Mouse (Mus musculus) urinary bladder, postnatal 25 days (tissue): ENCODE measurements at regions not wholly inside any gene's neighbourhood (a gene's known extent, or its start where the extent isn't known, plus 50 kb on each side); places are given as distances from the start of the nearest gene placed in this dataset.
A peak's percentile ranks its signal among the peaks of the same experiment; 100 is the strongest.

ENCODE experiments used
- DNase-seq: peaks from one replicate; pipeline ENCODE4 v3.0.0; 2022; ENCODE audit warnings: low spot score

DNA sequence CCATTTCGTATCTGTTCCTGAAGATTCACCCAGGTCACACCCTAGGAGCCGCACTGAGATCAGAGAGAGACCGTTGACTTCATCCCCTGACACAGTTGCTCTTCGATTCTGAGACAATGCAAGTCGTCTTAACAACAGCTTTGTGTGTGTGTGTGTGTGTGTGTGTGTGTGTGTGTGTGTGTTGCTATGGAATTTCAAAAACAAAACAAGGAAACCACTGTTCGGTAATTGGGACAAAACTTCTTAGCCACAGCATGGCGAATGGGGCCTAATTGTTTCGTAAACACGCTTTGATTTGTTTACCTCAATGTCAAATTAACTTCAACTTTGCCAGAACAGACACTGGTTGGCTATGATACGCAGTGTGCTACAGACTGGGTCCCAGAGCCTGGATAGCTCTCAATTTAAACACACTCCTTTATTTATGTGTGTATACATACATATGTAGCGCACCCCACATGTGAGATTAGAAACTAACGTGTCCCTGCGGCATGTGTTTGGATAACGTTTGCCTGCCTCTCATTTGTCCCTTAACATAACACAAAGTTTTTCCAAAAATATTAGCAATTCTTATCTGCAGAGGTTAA is 176.1 kb upstream of the Spred2 start:
- no peak for DNase-seq

DNA sequence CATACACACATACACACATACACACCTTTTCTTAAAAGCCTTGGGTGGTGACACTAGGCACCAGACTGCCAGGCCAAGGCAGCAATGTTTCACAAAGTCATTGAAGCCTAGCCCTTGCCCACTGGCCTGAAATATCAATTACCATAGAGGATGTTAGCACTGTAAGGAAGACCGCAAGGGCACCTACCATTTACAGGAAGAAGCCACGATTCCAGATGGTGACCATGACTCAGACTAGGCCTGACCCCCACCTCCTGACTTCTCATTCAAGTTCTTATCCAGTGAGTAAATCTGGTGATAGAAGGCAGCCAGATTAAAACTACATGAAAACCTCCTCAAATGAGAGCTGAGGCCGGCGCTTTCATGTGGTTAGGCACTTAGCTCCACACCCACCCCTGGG is 165.3 kb upstream of the Spred2 start:
- no peak for DNase-seq

DNA sequence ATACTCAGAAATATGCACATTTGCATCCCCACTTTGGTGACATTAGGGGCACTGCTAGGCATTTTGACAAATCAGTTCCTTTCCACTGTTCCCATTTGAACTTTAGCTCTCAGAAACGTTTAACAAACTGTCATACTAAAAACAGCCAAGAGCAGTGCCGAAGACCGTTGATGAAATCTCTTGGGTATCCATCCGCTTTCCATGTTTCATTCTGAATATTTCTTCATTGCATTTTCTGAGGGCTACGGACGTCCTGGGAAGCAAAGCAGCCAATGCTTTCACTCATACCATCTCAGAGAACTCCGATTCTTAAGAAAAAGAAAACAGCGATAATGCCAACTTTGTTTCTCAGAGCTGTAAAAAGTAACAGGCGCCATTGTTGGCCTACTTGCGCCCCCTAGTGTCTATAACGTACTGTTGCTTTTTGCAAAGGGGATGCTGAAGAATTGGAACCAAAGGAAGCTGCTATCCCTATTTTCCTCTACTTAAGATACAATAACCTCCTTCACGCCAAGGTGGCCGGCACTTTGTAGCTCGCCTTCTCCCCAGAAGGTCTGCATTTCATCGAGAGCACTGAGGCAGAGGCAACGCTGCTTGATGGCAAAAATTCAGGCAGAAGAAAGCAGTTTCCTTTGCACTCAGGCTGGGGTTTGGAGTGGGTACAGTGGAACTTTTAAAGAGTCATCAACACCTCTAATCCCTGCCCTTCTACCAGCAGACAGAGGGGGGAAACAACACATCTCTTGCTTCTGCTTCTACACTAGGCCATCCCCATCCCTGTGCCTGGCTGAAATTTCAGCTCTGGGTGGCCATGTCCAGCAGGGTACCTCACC is 163.1 kb upstream of the Spred2 start:
- DNase-seq, result peak; percentile 31

DNA sequence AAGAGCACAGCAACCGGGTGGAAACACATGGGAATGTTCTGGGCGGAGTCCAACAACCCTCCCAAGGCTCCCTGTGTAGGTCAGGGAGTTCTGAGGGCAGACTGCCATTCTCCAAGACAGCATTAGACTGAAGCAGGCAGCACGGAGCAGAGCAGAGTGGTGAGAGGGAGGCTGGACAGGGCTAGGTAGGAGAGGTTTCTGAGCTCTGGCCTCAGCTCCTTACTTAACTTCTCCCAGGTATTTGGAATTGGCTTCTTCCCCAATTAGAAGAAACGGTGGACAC is 162.5 kb upstream of the Spred2 start:
- DNase-seq, result no peak

DNA sequence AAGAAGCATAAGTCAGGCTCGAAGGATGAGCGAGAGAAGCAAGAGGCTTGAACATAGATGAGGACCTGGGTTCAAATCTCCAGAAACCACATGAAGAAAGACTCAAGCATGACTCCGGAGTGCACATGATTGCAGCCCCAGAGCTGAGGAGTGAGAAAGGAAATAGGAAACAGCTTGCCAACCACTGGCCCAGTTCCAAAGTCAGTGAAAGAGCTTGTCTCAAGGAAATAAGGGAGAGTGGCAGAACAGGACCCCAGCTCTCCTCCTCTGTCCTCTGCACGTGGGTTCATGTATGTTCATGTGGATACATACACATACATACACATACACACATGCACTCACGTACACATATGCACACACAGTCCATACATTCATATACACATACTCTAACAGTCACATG is 156.9 kb upstream of the Spred2 start:
- no peak for DNase-seq

DNA sequence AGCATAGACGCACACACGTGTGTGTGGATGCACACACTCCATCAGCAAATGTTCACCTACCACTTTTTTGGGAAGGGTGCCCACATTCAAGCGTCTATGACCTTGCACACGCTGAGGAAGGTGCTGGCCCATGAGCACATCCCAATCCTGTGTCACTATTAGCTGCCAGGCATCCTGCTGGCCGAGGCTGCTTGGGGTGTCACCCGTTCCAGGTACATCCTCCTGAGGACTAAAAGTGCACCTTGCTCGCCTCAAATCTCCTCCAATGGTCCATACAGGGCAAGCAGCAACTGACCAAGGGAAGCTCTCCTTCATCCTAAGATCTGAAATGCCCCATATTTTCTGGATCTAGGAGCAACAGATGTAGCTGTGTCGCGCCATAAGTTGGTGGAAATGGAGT is 156.3 kb upstream of the Spred2 start:
- no peak for DNase-seq

DNA sequence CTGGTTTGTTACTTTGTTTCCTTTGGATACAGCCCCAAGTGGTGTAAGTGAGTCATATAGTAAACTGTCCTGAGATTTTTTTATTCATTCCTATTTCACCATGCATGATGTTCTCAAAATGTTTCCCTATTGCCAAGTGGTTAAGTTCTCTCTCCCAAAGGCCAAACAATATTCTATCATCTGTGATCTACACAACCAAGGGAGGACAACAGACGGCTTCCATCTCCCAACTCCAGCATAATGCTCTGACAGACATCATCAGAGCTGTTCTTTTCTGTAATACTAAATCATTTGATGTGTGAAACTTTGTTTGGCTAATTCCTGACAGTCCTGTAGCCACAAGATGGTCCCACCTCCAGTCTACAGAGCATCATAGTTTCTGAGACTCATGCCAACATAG is 155.2 kb upstream of the Spred2 start:
- DNase-seq, result no peak

DNA sequence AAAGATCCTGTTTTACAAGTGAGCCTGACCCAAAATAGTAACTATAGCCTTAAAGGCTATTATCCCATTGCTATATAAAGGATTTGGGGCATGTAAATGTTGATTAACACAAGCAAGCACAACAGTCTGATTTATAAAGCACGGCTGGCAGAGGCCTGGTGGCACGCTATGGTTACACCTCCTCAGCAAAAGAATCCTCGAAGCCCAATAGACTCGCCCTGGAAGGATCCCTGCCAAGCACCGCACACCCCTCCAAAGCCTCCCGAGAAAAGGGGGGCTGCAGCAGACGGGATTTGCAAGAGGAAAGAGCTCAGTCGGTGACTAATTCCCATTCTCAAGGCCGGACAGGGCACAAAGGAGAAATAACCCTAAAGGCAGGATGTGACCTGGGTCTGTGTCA is 150.2 kb upstream of the Spred2 start:
- DNase-seq, result no peak

DNA sequence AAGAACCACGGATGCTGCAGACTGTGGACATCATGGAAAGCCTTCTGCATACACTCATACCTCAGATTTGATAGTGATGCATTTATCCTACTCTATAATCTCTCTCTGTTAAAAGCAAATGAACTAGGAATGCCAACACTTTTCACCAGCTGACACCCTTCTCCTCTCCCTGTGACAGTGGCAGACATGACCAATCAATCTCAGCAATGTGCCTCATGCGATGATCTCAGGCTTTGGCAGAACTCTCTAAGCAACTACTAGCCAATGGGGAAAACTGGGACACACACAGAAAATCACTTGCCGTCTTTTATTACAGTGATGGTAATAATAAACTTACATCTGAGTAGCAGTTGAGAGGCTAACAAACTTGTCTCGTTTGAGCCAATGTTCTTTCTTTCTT is 148.4 kb upstream of the Spred2 start:
- no peak for DNase-seq

DNA sequence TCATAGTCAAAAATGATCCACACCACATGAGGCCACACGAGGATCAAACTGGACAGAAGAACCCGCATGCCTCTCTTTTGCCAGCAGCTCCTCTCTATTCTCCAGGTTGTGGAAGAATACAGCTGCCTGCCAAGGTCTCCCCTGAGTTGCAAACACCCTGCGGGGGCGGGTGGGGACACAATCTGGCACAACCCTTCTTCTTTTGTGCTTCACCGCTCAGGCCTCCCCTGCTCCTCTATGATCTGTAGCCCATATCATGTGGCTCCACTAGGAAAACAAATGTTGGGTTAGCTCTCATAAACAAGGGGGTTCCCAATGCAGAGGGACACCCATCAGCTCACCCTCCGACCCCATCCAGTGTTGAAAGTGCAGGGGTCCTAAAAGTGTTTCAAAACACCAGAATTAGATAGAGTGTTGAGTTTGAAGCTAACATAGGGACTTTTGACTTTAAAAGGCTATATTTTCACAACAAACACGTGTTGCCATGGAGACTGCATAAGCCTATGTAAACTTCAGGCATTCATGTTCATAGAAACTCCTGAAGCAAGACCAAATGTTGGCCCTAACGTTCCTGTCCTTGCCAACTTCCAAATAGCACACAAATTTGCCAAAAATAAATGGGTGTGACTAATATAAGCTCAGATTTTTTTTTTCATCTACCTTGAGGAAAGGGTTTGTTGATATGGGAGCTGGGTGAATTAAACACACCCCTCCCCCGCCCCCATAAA is 147.5 kb upstream of the Spred2 start:
- no peak for DNase-seq

DNA sequence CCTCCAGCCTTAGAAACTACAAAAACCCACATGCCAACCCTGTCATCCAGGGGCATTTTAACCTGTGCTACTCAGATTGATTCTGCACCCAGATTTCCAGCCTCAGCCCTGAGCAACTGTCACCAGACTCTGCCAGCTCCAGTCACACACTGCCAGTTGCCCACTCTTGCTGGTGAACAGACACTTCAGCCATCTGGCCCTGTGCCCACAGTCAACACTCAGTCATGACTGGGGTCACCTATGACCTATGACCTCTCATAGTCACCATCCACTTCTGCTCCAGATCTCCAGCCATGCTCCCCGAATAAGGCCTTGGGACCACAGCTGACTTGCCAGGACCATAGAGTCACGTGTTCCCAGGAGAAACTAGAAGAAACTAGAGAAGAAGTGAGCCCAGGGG is 146.0 kb upstream of the Spred2 start:
- DNase-seq, result no peak

DNA sequence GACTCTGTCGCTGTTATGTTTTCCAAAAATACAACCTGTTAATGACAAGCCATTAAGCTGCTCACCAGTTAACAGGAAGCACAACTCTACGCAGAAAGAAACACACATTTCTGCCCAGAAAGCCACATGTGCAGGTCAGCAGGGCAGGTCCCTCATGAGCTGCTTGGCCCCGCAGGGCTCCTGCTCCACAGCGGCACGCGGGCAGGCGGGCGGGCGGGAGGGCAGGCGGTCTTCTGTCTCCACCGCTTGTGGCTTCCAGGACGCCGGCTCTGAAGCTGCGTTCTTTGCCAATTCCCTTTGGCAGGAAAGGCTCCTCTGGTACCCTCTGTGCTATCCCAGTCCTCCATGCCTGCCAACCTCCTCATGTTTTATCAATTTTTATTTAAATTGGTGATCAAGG is 139.1 kb upstream of the Spred2 start:
- no peak for DNase-seq

DNA sequence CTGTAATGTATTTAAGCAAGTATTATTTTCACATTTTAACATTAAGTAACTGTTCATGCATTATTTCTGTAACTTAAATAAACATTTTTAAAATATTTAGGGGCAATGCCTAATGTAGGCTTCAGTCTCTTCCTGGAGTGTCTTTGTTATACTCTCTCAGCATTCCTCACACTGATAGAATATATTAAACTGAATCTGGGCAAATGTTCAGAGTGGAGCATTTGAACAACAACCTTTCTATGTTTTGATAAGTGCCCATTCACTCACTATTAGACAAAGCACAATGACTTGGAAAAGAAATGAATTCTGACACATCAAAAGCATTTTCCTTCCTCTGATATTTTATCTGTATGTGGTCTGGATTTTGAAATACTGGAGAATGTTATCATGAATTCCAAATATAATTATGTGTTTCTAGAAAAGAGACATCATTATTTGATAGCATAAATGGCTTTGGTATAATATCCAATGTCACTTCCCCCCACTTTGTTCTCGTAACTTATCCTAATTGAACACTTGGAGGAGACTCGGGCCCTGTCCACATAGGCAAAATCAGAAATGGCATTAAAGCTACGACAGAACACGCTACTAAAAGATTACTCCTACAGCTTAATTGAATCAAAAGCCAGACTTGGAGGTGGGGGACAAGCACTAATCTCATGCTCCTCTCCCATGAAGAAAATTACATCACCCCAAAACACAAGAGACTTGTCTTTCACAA is 127.1 kb upstream of the Spred2 start:
- DNase-seq, result no peak

DNA sequence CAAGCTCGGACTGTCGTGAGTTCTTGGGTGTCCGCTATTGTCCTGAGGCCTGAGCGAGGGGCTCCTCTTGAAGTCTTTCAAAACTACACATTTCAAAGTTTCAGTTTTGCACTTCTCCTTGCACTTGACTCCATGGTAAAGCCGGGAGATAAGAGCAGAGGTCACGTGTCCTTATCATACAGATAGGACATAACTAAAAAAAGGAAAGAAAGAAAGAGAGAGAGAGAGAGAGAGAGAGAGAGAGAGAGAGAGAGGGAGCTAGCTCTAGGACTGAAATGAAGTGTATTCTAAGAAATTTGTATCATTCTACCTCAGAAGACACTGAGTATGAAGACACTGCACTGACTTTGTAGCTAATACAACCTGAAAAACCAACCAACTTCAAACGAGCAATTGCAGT is 114.8 kb upstream of the Spred2 start:
- no peak for DNase-seq

DNA sequence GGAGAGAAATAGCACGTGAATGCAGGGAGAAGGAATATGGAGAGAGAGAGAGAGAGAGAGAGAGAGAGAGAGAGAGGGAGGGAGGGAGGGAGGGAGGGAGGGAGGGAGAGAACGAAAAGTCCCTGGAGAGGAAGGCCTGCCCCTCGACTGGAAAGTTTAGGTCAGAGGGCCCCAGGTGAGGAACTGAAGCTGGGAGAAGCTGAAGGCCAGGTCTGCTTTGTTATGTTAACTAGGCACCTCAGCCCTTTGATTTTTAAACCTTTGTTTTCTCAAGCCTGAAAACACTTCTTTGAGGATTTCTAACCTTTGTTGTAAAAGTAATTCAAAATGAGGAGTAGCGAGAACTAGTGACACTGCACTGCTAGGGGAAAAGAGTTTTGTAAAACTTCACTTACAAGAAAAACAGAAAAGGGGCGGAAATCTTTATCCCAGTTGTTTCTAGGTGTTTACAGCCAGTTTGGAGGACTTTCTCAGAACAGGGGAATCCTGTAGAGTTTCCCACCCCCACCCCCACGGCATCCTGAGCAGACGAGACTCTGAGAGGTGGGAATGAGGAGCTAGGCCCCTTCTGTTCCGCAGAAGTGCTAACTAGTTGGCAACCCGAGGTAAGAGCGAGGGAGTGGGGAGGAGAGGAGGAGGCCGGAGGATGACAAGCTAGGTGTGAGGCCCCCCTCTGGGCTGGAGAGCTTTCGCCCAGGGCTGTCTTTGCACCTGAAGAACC is 112.7 kb upstream of the Spred2 start:
- no peak for DNase-seq

DNA sequence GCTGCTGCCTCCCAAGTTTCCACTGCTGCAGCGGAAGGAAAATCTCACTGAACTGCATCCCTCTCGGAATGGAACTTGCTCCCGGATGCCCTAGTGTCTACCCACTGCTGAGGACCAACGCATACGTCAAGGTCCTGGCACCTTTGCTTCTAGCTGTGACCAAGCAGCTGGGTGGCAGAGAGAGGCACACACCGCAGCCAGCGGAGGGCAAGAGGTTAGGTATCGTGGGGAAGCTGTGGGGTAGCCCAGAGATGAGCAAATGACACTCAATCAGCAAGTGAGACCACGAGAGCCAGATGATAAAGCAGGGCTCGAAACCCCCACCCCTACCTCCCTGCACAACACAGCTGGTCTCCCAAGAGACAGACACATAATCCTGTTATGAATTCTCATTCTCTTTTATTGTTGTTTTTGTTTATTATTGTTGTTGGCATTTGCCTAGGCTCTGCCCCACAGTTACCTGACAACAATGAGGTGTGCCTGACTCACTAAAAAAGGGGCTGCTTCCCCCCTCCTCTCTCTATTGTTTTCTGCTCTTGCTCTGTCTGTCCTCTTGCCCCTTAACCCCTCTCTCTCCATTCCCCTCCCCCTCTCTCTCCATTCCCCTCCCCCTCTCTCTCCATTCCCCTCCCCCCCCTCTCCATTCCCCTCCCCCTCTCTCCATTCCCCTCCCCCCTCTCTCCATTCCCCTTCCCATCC is 112.0 kb upstream of the Spred2 start:
- DNase-seq, result no peak

DNA sequence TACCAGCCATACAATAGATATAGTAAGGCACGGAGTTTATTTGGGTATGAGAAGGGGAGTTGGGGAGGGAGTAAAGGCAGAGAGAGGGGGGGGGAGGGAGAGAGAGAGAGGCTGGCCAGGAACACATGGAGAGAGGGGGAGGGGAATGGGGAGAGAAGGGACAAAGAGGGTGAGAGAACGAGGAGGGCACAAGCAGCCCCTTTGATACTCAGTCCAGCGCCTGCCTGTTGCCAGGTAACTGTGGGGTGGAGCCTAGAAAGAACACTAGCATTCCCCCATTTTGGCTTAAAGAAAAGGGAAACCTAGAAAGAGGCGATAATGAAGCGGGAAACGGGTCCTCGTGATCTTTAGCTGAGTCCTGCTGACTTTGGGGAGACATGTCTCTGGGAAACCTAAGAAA is 110.6 kb upstream of the Spred2 start:
- DNase-seq, result no peak

DNA sequence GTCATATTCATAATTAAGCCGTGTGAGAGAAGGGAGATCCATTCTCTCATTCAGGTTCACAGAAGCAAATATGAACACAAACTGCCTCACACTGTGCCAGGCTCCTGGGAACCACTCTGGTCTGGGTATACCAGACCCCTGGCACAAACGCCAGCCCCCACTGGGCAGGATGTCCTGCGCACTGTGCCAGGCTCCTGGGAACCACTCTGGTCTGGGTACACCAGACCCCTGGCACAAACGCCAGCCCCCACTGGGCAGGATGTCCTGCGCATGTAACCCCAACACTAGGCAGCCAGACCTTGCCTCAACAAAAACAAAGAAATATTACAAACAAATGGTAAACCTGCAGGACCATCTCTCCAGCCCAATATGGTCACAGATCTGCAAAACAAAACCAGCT is 101.2 kb upstream of the Spred2 start:
- DNase-seq, result no peak

DNA sequence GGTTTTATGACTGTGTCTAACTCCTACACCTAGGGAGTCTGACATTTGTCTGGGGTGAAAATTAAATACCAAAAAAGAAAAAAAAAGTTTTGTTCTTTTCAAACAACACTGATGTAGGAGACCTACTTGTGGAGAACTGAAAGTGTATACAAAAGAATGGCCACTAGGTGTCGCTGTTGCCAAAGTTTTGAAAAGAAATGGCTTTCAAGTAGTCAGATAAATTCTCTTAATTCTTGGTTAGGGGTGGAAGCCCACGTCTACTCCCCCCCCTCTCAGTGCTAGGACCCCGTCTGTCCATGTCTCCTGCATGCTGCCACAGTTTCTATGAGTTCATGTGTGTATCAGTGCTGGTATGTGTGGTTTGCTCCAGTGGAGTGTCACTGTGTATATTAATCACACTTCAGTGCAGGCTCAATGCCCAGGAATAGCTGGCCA is 100.7 kb upstream of the Spred2 start:
- DNase-seq, result peak; percentile 58

DNA sequence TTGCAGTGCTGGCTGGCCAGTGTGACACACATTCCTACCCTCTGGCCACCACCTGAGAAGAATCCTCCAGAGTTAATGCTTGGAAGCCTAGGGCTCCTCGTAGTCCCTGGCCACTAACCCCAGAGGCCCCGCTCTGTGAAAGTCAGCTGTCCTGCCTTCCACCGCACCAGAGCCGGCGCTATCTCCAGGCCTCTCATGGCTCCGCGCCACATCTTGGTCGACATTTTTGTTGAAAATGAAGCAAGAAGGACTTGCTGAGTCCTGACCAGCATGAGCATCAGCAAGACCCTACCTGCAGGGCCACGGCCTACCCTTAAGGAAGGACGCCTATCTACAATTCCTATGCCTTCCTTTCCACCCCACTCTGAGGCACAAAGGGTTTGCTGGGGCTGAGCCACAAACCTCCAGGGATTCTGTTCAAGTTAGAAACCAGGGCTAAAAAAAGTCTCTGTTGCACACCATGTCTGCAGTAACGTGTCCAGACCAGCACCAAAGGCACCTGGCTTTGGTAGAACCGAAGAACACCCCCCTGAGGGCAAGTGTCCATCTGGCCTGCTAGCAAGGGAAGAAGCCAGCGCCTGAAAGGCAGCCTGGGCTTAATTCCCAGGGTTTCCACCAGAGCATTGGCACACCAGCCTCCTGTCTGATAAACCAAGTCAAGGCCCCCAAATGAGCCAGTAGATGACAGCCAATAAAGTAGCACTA is 97.5 kb upstream of the Spred2 start:
- DNase-seq, result no peak

DNA sequence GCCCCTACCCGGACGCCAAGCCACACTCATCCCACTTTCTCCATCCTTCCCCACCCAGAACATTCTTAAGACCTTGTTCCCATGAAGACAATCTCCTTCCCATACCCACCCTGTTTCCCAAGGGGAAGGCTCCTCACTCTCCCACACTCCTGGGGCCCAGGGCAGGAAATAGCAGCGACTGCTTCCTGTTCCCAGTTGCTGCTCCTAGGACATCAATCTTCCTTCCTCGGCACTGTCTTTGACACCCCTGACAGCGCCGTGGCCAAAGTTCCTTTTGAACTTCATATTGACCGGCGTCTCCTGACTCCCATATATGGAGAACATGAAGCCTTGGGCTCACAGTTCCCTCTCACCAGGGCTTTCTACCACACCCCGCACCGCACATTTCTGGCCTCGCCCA is 96.2 kb upstream of the Spred2 start:
- DNase-seq, result no peak
